Mouse (Mus musculus): ENCODE data around the gene Washc1. TPM values are rescaled to one million over a fixed set of nuclear protein-coding genes. Genes with fewer than 3 reads are reported as not detected.

The Washc1 gene
- 57.9 and 64.1 TPM in 2 replicates for polyA plus RNA-seq (2012)

GRCm38 (mm10) chr17:66111402-66111959 lies at the start of gene Washc1:
Washc1 (plus strand) TSS chr17:66111545.
- TF ChIP-seq GATA1 (IDR thresholded peaks at IDR 0.05; ENCODE audit: low read length), result no peak

GRCm38 (mm10) chr17:66065115-66065514 lies 46.2 kb upstream of the Washc1 start:
- no peak for TF ChIP-seq GATA1 (IDR thresholded peaks at IDR 0.05; ENCODE audit: low read length)

GRCm38 (mm10) chr17:66073971-66074370 lies 37.4 kb upstream of the Washc1 start:
- TF ChIP-seq GATA1 (IDR thresholded peaks at IDR 0.05; ENCODE audit: low read length), result no peak

GRCm38 (mm10) chr17:66075827-66076173 lies 35.5 kb upstream of the Washc1 start:
- no peak for TF ChIP-seq GATA1 (IDR thresholded peaks at IDR 0.05; ENCODE audit: low read length)

GRCm38 (mm10) chr17:66076174-66076927 lies 35.0 kb upstream of the Washc1 start:
- no peak for TF ChIP-seq GATA1 (IDR thresholded peaks at IDR 0.05; ENCODE audit: low read length)

GRCm38 (mm10) chr17:66076934-66077333 lies 34.4 kb upstream of the Washc1 start, which contains the start of gene Ankrd12:
Ankrd12 (minus strand) TSS chr17:66077089.
- TF ChIP-seq GATA1 (IDR thresholded peaks at IDR 0.05; ENCODE audit: low read length), result no peak

GRCm38 (mm10) chr17:66077437-66077850 lies 33.9 kb upstream of the Washc1 start:
- TF ChIP-seq GATA1 (IDR thresholded peaks at IDR 0.05; ENCODE audit: low read length), result no peak

- TF ChIP-seq GATA1 (IDR thresholded peaks at IDR 0.05; ENCODE audit: low read length), result no peak
These were observed 26.9 kb upstream of the Washc1 start for GRCm38 (mm10) chr17:66084486-66084885.

GRCm38 (mm10) chr17:66085038-66085437 lies 26.3 kb upstream of the Washc1 start:
- no peak for TF ChIP-seq GATA1 (IDR thresholded peaks at IDR 0.05; ENCODE audit: low read length)

- no peak for TF ChIP-seq GATA1 (IDR thresholded peaks at IDR 0.05; ENCODE audit: low read length)
These were observed 21.1 kb upstream of the Washc1 start for GRCm38 (mm10) chr17:66090251-66090650.

GRCm38 (mm10) chr17:66091392-66091791 lies 20.0 kb upstream of the Washc1 start:
- no peak for TF ChIP-seq GATA1 (IDR thresholded peaks at IDR 0.05; ENCODE audit: low read length)

- no peak for TF ChIP-seq GATA1 (IDR thresholded peaks at IDR 0.05; ENCODE audit: low read length)
These were observed 19.3 kb upstream of the Washc1 start for GRCm38 (mm10) chr17:66092065-66092464.

GRCm38 (mm10) chr17:66092664-66093063 lies 18.7 kb upstream of the Washc1 start:
- no peak for TF ChIP-seq GATA1 (IDR thresholded peaks at IDR 0.05; ENCODE audit: low read length)

- no peak for TF ChIP-seq GATA1 (IDR thresholded peaks at IDR 0.05; ENCODE audit: low read length)
These were observed 10.6 kb upstream of the Washc1 start for GRCm38 (mm10) chr17:66100566-66101379.

GRCm38 (mm10) chr17:66101380-66102330 lies 9.7 kb upstream of the Washc1 start, which contains the start of gene Ndufv2:
Ndufv2 (minus strand) TSS chr17:66101559.
- TF ChIP-seq GATA1 (IDR thresholded peaks at IDR 0.05; ENCODE audit: low read length), result no peak
